Mouse (Mus musculus): ENCODE data around the gene Ing5.
"Not testable (repeated sequence)": the region's sequence is repeated elsewhere in the genome, so short reads cannot be mapped to it uniquely, and the experiment has no call there.

Gene Ing5

DNA sequence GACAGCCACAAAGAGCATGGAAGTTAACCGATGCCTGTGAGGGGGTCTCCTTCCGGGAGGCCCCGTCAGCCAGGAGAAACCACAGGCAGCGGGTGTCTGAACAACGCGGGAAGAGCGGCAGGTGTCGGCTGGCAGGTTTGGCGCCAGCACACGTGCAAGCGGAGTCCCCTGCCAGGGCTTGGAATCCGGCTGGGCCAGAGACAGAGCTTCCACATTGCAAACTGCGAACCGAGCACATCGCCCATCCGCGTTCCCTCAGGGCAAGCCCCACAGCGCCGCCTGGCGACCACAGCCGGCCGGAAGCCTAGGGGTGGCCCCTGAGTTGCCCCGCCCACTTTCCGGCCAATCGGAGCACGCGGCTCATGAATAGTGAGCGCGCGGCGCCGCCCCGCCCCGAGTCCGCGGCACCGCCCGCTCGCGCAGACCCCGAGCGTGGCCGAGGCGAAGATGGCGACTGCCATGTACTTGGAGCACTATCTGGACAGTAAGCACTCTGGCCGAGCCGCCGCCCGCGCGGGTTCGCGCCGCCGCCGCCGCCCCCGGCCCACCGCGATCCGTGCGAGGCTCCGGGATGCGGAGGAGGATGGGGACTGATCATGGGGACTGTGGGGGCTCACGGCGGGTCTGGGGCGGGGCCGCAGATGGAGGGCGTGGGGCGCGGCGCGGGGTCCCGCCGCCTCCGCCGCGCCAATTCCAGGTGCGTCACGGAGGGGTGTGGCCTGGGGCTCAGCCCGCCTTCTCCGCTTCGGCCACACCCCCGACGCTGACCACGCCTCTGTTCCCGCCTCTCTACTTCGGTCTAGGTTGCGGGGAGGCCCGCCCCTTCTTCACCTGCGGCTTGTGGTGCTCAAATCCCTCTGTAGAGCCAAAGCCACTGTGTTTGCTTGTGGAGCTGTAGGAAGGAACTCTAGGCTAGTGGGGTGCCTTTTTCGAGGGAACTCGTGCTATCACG, at the start of gene Ing5:
TSS of gene Ing5 (plus strand) at position 410 of the 952 bp plus-strand sequence.
- peak; percentile 97 for DNase-seq (ENCODE audit: low spot score)

DNA sequence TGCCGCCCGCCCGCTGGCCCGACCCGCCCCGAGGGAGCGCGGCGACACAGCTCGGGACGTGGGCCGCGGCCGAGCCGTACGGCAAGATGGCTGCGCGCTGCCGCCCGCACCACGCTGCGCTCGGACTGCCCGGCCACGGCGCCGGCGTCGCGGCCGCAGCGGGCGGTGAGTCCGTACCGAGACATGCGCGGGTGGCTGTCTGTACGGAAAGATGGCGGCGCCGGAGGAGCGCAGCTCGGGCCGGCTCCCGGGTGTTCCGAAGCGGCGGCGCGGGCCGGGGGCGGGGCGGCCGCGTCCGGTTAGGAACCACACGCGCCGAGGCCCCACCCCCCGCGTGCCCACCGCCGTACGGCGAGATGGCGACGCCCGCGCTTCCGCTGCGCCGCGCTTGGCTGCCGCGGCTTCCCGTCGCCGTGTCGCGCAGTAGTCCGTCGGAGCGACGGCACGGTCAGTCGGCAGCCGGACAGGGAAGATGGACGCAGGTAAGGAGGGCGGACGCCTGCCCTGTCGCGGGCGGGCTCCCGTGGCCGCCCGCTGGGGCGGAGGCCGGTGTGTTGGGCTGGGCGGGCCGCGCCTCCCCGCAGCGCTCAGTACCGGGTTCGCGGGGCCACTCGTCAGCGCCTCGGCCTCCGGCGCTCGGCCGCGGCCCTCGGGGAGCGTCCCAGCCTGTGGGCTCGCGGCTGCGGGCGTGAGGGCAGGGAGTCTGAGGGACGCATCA, 49.0 kb upstream of the Ing5 start, which contains the start of gene Thap4:
TSS of gene Thap4 (minus strand) at position 292 of the 718 bp plus-strand sequence.
- peak; percentile 90 for DNase-seq (ENCODE audit: low spot score)

DNA sequence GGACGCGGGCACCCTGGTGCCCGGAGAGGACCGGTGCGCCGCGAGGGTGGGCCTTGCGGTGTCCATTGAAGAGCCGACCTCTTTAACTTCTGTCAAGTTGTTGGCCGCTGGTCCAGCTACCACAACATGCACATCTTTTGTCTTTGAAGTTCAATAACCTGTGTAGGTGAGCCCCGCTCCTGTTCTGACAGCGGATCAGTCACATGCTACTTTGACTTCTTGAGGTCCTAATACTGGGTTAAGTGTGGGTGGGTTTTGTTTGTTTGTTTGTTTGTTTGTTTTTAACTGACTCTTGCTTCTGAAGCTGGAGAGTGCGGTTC, 48.5 kb upstream of the Ing5 start:
- peak; percentile 75 for DNase-seq (ENCODE audit: low spot score)

DNA sequence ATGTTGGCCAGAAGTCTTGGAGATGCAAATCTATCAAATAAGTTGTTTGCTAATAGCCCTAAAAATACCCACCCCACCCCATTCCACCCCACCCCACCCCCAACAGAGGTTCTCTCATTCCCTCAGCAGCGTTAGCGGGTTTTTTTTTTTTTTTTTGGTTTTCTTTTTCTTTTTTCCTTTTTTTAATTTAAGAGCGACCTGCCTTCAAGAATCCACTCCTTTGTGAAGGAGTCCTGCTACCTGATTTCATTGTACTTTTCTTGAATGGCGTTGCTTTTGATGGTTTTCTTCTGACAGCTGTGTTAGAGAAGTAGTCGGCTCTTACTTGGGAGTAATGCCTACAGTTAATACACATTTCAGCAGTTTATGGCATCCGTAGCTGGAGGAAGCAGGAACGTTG, 48.1 kb upstream of the Ing5 start:
- DNase-seq (ENCODE audit: low spot score) = peak; percentile 10

DNA sequence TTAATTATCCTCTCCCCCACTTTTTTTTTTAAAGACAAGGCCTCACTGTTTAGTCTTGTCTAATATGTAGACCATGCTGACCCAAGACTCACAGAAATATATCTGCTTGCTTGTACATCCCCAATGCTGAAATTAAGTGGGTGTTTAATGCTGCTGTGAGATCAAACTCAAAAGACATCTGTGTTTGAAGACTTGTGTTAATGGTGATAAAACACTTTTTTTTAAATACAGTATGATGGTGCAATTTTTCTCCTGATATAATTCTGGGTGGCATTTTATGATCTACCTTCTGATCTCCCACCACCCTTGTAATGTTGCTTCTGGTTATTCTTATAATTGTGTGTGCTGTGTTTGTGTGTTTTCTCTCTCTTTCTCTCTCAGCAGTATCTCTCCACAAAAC, 47.6 kb upstream of the Ing5 start:
- DNase-seq (ENCODE audit: low spot score) = no peak

DNA sequence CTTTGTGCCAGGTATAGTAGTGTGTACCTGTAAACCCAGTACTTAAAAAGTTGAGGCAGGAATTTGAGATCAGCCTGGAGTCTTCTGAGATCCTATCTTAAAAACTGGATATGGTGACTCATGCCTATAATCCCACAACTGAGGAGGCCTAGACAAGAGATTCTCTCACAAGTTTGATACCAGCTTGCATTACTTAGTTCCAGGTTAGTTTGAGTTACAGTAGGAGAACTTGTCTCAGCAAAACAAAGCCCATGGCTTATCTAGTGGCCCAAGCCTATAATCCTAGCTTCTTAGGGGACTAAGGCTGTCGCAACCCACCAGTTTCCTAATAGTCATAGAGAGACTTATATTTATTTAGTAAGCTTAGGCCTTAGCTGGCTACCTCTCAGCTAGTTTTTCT, 43.7 kb upstream of the Ing5 start:
- no peak for DNase-seq (ENCODE audit: low spot score)

DNA sequence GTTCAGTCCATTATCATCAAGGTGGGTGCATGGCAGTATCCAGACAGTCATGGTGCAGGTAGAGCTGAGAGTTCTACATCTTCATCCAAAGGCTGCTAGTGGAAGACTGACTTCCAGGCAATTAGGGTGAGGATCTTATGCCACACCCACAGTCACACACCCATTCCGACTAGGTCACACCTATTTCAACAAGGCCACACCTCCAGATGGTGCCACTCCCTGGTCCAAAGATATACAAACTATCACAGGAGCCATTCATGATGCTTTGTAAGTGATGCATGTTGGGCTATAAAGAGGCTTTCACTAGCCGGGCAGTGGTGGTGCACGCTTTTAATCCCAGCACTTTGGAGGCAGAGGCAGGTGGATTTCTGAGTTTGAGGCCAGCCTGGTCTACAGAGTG, 40.2 kb upstream of the Ing5 start:
- DNase-seq (ENCODE audit: low spot score) = not testable (repeated sequence)

- DNase-seq (ENCODE audit: low spot score) = no peak
Observed at GRCm38 (mm10) chr1:93764871-93765591, 38.7 kb upstream of the Ing5 start.

- no peak for DNase-seq (ENCODE audit: low spot score)
Observed at GRCm38 (mm10) chr1:93767600-93767999, 36.2 kb upstream of the Ing5 start.

GRCm38 (mm10) chr1:93769901-93770300, 33.9 kb upstream of the Ing5 start:
- no peak for DNase-seq (ENCODE audit: low spot score)

DNA sequence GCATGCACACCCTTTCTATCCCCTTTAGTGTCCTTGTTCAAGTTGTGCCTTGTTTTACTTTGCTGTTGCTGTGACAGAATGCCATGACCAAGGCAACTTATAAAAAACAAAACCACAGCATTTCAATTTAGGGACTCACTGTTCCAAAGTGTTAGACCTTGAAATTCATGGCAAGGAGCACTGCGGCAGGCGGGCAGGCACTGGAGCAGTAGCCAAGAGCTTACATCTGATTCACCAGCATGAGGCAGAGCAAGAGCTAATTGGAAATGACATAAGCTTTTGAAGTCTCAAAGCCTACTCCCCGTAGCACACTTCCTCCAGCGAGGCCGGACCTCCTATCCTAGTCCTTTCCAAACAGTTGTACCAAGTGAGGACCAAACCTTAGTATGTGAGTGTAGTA, 27.1 kb upstream of the Ing5 start:
- DNase-seq (ENCODE audit: low spot score) = no peak

DNA sequence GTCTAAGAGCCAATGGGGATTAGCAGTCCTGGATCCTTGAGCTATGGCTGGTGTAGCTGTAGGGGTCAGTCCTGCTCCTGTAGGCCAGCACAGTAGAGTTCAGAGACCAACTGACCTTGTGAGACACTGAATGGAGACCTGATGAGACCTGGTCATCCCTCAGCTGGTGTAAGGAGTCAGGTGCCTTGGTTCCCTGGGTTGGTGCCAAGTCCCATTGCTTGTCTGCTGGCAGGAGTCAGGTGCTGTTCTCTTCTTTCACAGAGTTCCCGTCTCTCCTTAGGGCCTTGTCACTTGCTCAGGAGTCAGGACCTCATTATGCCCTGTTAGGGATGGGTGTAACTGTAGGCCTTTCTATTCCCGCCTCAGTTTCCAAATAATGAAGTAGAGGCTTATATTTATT, 16.9 kb upstream of the Ing5 start:
- DNase-seq (ENCODE audit: low spot score) = no peak

GRCm38 (mm10) chr1:93794526-93794925, 9.2 kb upstream of the Ing5 start:
- DNase-seq (ENCODE audit: low spot score) = no peak

DNA sequence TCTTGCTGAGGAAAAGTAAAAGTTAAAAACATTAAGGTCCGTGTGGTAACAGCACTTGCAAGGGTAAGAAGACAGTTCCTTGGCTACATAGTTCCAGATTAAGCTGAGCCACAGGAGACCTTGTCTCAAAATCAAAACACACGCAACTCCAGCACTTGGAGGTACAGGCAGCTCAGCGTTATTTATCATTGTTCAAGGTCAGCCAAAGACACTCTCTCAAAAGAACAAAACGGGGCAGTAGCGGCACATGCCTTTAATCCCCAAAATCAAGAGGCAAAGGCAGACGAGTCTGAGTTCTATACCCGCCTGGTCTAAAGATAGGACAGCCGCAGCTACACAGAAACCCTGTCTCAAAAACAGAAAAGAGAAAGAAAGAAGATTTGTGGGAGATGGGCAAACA, 7.9 kb upstream of the Ing5 start:
- DNase-seq (ENCODE audit: low spot score) = no peak

- DNase-seq (ENCODE audit: low spot score) = no peak
Observed at GRCm38 (mm10) chr1:93800670-93801503, 2.9 kb upstream of the Ing5 start.

DNA sequence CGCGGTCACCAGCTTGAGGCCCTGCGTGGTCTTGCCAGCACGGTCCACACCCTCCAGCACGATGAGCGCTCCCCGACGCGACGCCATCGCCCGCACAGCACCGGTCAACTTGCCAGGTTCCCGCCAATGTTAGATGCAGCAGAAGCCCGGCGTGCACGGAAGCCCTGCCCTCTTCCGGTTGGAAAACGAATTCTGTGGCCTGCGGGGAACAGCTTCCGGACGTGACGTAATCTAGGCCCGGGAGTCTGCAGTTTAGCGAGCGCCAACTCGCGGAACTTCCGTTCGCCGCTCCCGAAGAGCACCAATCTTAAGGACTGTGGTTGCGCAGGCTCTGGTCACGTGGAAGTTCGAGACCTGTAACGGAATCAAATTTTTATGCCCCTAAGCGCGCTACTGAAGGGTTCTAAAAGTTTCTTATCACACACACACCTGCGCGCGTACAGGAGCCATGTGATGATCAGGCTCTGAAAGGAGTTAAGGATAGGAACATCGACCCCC, 2.0 kb upstream of the Ing5 start, which contains the start of gene Dtymk:
TSS of gene Dtymk (minus strand) at position 194 of the 498 bp plus-strand sequence.
- peak; percentile 95 for DNase-seq (ENCODE audit: low spot score)

- peak; percentile 18 for DNase-seq (ENCODE audit: low spot score)
Observed at GRCm38 (mm10) chr1:93802771-93803170, 994 bp upstream of the Ing5 start.

DNA sequence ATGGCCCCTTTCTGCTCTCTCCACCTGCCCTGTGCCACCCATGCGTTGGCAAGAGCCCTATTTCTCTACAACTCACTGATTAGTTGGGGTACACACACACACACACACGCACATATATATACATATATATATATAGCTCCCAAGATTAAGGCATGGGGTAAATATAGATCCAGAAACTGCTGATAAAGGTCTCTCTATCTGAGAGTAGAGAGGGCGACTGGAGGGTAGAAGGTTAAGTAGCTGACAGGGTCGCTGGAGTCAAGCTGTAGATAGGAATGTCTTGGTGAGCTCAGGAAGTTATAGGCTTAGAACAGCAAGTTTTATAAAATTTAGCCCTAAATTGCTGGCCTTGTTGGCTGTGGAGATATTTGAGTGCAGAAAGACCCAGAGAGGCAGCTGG, 1.1 kb downstream of the Ing5 start:
- no peak for DNase-seq (ENCODE audit: low spot score)

DNA sequence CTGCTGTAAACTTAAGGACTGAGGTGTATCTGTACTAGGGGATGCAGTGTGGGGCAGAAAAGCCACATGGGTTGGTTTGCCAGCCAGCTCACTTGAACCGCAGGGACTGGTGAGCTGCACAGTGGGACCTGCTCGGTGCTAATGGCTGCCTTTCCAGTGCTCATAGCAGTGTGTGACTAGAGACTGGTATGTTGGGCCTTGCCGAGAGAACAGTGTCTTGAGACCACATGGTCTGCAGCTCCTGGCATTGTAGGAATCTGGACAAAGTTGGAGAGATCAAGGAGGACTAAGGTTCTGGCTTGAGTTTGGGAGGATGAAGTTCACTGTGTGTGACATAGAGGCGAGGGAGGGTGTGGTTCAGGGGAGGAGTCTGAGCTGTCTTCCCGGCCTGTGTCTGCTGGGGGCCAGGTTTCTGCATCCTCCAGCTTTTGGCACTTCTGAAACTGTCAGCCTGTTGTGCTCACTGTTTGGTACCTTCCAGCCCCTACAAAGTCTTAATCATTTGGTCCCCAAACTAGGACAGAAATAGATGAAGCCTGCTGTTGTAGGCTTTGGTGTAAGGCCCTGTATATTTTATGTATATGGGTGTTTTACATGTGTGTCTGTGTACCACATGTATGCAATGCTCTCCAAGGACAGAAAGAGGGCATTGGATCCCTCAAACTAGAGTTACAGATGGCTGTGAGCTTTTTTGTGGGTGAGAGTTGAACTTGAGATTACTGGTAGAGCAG, 1.6 kb downstream of the Ing5 start:
- no peak for DNase-seq (ENCODE audit: low spot score)

DNA sequence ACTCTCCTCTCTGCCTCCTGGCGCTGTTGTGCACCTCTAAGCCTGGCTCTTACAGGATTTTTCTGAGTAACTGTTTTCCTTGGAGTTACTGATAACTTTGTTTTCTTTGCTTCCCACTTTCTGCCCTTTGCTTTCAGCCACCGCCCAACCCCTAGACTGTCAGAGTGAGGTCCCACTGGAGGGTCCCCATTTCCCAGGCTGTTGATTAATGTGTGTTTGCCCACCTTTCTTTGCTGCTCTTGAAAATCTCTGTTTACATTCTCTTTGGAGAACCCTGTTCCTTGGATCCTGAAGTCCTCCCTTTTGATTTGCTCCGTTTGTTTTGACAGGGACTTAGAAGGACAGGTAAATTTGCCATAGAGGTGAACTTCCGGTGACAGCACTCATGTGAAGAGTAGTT, 5.1 kb downstream of the Ing5 start:
- no peak for DNase-seq (ENCODE audit: low spot score)

DNA sequence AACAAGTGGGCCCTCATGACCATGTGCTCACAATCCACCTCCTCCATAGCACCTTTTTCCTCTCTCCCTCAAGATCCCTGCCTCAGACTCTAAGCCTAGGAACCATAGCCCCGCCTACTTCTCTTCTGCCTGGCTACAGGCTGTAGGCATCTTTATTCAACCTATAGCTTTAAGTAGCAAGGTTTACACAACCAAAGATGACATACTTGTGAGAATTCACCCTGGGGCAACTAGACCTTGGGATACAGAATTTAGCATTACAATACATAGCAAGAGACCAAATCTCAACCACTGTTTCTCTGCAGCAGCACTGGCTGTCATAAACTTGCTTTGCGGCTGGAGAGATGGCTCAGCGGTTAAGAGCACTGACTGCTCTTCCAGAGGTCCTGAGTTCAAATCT, 6.2 kb downstream of the Ing5 start:
- no peak for DNase-seq (ENCODE audit: low spot score)

Data from MN1 (cell line).